Mouse (Mus musculus): ENCODE data around the gene Cggbp1. TPM values are rescaled to one million over a fixed set of nuclear protein-coding genes. Genes with fewer than 3 reads are reported as not detected.
"Not testable (repeated sequence)": the region's sequence is repeated elsewhere in the genome, so short reads cannot be mapped to it uniquely, and the experiment has no call there.

The Cggbp1 gene
- polyA plus RNA-seq, 1 experiment from 2014 or later: 51.1 TPM

DNA sequence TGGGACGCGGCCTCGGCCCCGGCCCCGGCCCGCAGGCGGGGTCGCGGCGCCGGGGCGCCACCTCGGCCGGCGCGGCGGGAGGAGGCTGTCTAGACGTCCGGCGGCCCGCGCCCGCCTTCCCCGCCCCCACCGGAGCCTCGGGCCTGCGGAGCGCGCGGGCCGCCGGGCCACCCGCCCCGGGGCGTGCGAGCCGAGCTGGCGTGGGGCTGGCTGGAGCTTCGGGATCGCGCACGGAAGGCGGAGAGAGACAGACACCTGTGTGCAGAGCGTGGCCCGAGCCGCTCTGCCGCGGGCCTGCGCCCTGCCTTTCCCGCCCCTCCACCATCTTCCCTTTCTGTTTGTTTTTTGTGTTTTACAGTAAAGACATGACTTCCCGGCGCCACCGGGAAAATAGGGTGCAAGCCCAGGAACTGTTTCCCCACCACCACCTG, 660 bp downstream of the Cggbp1 start:
- WGBS (ENCODE audit: missing documents): 2% methylated on average over 32 of the region's 53 CpGs

DNA sequence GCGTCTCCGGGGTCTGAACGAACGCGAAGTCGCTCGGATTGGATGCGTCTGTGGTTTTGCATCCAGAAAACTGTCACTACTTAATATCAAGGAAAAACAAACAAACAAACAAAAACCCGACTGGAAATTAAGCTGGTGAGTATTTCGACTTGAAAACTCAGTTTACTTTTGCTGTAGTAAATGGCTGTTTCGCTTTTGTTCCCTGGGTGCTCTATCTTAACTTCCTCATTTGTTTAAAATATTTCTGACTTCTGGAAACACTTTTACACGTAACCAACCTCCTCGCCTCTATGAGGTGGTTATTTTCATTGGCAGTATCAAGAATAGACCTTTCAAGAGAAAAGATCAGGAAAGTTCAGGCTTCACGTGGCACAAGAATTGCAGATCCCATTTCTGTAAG, 1.1 kb downstream of the Cggbp1 start:
- Histone ChIP-seq H3K27ac (peak overlapping the region; percentile 62), H3K36me3 (ENCODE audit: inconsistent target) (peaks cover 20% of the 10 kb centered on the region), H3K4me3 (ENCODE audit: inconsistent target) (peak overlapping the region; percentile 69), H3K79me2 (ENCODE audit: inconsistent target) (peaks cover 86% of the 10 kb centered on the region)
- 2% methylated on average over 14 of the region's 14 CpGs for WGBS (ENCODE audit: missing documents)

More for the DNA sequence above, 660 bp downstream of the Cggbp1 start:
- Histone ChIP-seq H3K36me3 (ENCODE audit: inconsistent target) (peaks cover 16% of the 10 kb centered on the region), H3K4me3 (ENCODE audit: inconsistent target) (peak overlapping the region; percentile 69), H3K27ac (peak overlapping the region; percentile 62), H3K79me2 (ENCODE audit: inconsistent target) (peaks cover 87% of the 10 kb centered on the region)

GRCm38 (mm10) chr16:64856946-64857345, 5.2 kb downstream of the Cggbp1 start:
- WGBS (ENCODE audit: missing documents): 92% methylated on average over 3 of the region's 3 CpGs
- no peak overlapping the region for H3K27ac ChIP-seq

GRCm38 (mm10) chr16:64865841-64866240, 14.0 kb downstream of the Cggbp1 start:
- 96% methylated on average over 7 of the region's 8 CpGs for WGBS (ENCODE audit: missing documents)
- not testable (repeated sequence) for H3K27ac ChIP-seq; H3K36me3 ChIP-seq (ENCODE audit: inconsistent target); H3K79me2 ChIP-seq (ENCODE audit: inconsistent target); H3K4me3 ChIP-seq (ENCODE audit: inconsistent target)

More at GRCm38 (mm10) chr16:64856946-64857345, 5.2 kb downstream of the Cggbp1 start:
- peaks cover 52% of the 10 kb centered on the region for H3K79me2 ChIP-seq (ENCODE audit: inconsistent target)
- H3K36me3 ChIP-seq (ENCODE audit: inconsistent target): peaks cover 20% of the 10 kb centered on the region
- no peak overlapping the region for H3K4me3 ChIP-seq (ENCODE audit: inconsistent target)

GRCm38 (mm10) chr16:64868613-64869012, 16.8 kb downstream of the Cggbp1 start:
- Histone ChIP-seq H3K4me3 (ENCODE audit: inconsistent target) (no peak overlapping the region), H3K79me2 (ENCODE audit: inconsistent target) (no peaks in the 10 kb centered on the region), H3K36me3 (ENCODE audit: inconsistent target) (no peaks in the 10 kb centered on the region), H3K27ac (no peak overlapping the region)
- WGBS (ENCODE audit: missing documents): 49% methylated on average over 5 of the region's 6 CpGs

- Histone ChIP-seq H3K27ac (no peak overlapping the region), H3K4me3 (ENCODE audit: inconsistent target) (no peak overlapping the region), H3K79me2 (ENCODE audit: inconsistent target) (no peaks in the 10 kb centered on the region), H3K36me3 (ENCODE audit: inconsistent target) (no peaks in the 10 kb centered on the region)
- WGBS (ENCODE audit: missing documents): 48% methylated on average over 2 of the region's 2 CpGs
These were observed 17.8 kb downstream of the Cggbp1 start for GRCm38 (mm10) chr16:64869621-64870020.

GRCm38 (mm10) chr16:64872296-64872695, 20.5 kb downstream of the Cggbp1 start:
- WGBS (ENCODE audit: missing documents): 97% methylated on average over 2 of the region's 3 CpGs
- Histone ChIP-seq H3K4me3 (ENCODE audit: inconsistent target) (no peak overlapping the region), H3K27ac (no peak overlapping the region), H3K36me3 (ENCODE audit: inconsistent target) (no peaks in the 10 kb centered on the region), H3K79me2 (ENCODE audit: inconsistent target) (no peaks in the 10 kb centered on the region)

DNA sequence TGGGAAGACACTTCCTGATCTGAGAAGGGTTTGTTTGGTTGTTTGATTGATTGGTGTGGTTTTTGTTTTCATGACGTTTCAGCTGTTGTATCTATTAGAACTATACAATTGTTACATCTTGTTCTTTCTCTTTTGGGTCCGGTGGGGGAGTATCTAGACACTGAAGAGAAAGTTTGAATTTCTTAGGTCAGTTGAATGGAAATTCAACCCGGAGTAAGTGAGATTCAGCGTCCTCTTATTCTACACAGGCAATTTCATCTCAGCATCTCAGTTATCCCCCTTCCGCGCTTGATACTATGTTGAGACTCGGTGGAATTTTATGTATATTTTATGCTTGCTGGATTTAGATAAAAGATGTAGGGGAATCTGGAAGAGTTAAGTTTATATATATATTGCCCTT, 21.0 kb downstream of the Cggbp1 start:
- Histone ChIP-seq H3K36me3 (ENCODE audit: inconsistent target) (no peaks in the 10 kb centered on the region), H3K79me2 (ENCODE audit: inconsistent target) (no peaks in the 10 kb centered on the region), H3K27ac (peak overlapping the region; percentile 78), H3K4me3 (ENCODE audit: inconsistent target) (peak overlapping the region; percentile 96)
- WGBS (ENCODE audit: missing documents): 3% methylated on average over 7 of the region's 7 CpGs

DNA sequence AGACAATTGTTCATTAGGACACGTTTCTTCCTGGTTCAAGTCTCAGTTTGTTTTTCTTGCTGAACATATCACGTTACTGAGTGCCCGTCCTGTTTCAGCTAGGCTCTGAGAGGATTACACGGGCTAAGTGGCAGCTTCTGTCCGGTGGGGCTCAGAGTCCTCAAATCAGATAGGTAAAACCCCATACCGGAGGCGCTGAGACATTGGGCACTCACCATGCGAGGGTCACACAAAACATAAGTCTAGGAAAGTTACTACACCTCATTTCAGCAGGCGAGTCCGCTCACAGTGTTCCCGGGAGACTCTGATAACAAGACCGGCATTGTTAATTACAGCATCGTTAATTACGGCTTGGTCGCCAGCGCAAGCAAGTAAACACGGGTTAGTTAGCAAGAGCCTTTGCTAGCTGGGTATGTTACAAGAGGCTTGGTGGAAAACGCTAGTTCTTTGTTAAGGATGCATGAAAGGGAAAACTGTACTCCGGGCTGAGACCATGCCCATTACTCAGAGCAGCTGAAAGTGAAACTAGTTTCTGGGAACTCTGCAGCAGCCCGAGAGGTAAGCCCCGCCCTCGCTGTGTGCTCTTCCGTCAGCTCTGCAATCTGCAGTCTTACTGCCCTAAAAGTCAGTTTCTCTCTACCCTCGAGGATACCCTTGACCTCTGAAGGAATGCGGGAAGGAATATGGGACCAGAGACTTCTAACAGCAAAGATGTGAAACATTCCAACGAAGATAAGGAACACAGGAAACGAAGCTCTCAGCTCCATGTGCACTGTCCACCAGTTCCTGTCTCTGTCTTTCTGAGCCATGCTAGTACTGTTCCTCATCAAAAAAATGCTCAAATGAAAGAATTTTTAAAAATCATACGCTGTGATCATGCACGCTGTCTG, 21.9 kb downstream of the Cggbp1 start:
- 2% methylated on average over 29 of the region's 29 CpGs for WGBS (ENCODE audit: missing documents)
- Histone ChIP-seq H3K36me3 (ENCODE audit: inconsistent target) (no peaks in the 10 kb centered on the region), H3K79me2 (ENCODE audit: inconsistent target) (no peaks in the 10 kb centered on the region), H3K4me3 (ENCODE audit: inconsistent target) (peak overlapping the region; percentile 96), H3K27ac (peak overlapping the region; percentile 78)

DNA sequence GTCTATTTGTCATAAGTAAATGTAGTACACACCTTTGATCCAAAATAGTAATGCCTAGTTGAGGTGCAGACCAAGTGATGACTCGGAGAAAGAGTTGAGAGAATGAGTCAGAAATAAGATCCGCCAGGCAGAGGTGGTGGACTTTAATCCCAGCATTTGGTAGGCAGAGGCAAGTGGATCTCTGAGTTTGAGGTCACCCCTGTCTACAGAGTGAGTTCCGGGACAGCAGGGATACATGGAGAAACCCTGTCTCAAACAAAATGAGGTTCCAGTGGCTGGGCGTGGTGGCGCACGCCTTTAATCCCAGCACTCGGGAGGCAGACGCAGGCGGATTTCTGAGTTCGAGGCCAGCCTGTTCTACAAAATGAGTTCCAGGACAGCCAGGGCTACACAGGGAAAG, 23.6 kb downstream of the Cggbp1 start:
- H3K36me3 ChIP-seq (ENCODE audit: inconsistent target): no peaks in the 10 kb centered on the region
- WGBS (ENCODE audit: missing documents): 97% methylated on average over 10 of the region's 10 CpGs
- H3K27ac ChIP-seq: no peak overlapping the region
- no peak overlapping the region for H3K4me3 ChIP-seq (ENCODE audit: inconsistent target)
- H3K79me2 ChIP-seq (ENCODE audit: inconsistent target): no peaks in the 10 kb centered on the region

DNA sequence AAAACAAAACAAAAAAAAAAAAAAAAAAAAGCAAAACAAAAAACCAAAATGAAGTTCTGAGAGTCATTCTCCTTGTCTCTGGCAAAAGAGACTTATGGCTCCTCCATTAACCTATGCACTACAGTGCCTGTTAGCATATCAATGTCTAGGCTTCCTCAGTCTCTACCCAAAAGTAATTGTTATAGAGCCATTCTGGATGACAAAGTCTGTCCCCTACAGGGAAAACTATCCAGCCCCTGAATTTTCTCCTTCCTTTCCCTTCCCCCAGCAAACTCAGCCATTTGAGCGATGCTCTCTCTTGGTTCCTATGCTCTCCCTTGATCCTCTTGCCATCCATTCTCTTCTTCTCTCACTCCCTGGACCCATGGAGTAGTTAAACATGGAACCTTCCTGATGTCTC, 24.0 kb downstream of the Cggbp1 start:
- Histone ChIP-seq H3K27ac (no peak overlapping the region), H3K36me3 (ENCODE audit: inconsistent target) (no peaks in the 10 kb centered on the region), H3K79me2 (ENCODE audit: inconsistent target) (no peaks in the 10 kb centered on the region), H3K4me3 (ENCODE audit: inconsistent target) (no peak overlapping the region)
- 100% methylated on average over 1 of the region's 1 CpGs for WGBS (ENCODE audit: missing documents)

GRCm38 (mm10) chr16:64876631-64877265, 25.0 kb downstream of the Cggbp1 start:
- no peak overlapping the region for H3K27ac ChIP-seq
- no peak overlapping the region for H3K4me3 ChIP-seq (ENCODE audit: inconsistent target)
- no peaks in the 10 kb centered on the region for H3K36me3 ChIP-seq (ENCODE audit: inconsistent target)
- WGBS (ENCODE audit: missing documents): 30% methylated on average over 3 of the region's 4 CpGs
- H3K79me2 ChIP-seq (ENCODE audit: inconsistent target): no peaks in the 10 kb centered on the region

GRCm38 (mm10) chr16:64877314-64877713, 25.5 kb downstream of the Cggbp1 start:
- H3K36me3 ChIP-seq (ENCODE audit: inconsistent target): no peaks in the 10 kb centered on the region
- H3K4me3 ChIP-seq (ENCODE audit: inconsistent target): no peak overlapping the region
- WGBS (ENCODE audit: missing documents): 93% methylated on average over 3 of the region's 3 CpGs
- H3K27ac ChIP-seq: no peak overlapping the region
- H3K79me2 ChIP-seq (ENCODE audit: inconsistent target): no peaks in the 10 kb centered on the region

- WGBS (ENCODE audit: missing documents): 86% methylated on average over 3 of the region's 3 CpGs
These were observed 26.9 kb downstream of the Cggbp1 start for GRCm38 (mm10) chr16:64878611-64879132.

DNA sequence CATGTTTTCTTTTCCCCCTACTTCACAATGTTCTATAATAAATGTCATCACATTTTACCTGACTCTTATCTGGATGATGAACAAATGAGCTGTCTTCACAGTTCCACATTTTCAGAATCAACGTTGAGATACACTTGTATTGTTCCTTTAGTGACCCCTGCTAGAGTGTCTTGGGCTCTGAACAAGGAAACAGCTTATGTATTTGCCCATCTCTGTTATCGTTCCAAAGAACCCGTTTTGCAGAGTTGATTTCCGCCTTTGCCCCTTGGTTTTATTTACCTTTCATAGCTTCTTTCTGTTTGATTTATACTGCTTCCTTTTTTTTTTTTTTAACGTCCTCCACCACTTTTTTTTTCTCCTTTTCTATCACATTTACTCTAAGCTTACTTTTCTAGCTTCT, 27.9 kb downstream of the Cggbp1 start:
- WGBS (ENCODE audit: missing documents): 23% methylated on average over 4 of the region's 5 CpGs
- no peaks in the 10 kb centered on the region for H3K36me3 ChIP-seq (ENCODE audit: inconsistent target)
- no peak overlapping the region for H3K4me3 ChIP-seq (ENCODE audit: inconsistent target)
- no peaks in the 10 kb centered on the region for H3K79me2 ChIP-seq (ENCODE audit: inconsistent target)
- no peak overlapping the region for H3K27ac ChIP-seq

More at GRCm38 (mm10) chr16:64878611-64879132, 26.9 kb downstream of the Cggbp1 start:
- H3K4me3 ChIP-seq (ENCODE audit: inconsistent target): no peak overlapping the region
- no peaks in the 10 kb centered on the region for H3K79me2 ChIP-seq (ENCODE audit: inconsistent target)
- H3K36me3 ChIP-seq (ENCODE audit: inconsistent target): no peaks in the 10 kb centered on the region
- no peak overlapping the region for H3K27ac ChIP-seq

Data from macrophage (primary cell).